Mouse (Mus musculus) liver, embryonic 14.5 days (tissue): ENCODE measurements at regions not wholly inside any gene's neighbourhood (a gene's known extent, or its start where the extent isn't known, plus 50 kb on each side); places are given as distances from the start of the nearest gene placed in this dataset.

Experiments used
- CTCF ChIP-seq: IDR thresholded peaks from 2 replicates; pipeline ENCODE4 v1.5.1; 2016; ENCODE audit warnings: antibody characterized with exemption, low read depth, control low read depth
- EP300 ChIP-seq: IDR thresholded peaks from 2 replicates; pipeline ENCODE4 v1.6.1; 2016; ENCODE audit warnings: antibody characterized with exemption, low read depth

DNA sequence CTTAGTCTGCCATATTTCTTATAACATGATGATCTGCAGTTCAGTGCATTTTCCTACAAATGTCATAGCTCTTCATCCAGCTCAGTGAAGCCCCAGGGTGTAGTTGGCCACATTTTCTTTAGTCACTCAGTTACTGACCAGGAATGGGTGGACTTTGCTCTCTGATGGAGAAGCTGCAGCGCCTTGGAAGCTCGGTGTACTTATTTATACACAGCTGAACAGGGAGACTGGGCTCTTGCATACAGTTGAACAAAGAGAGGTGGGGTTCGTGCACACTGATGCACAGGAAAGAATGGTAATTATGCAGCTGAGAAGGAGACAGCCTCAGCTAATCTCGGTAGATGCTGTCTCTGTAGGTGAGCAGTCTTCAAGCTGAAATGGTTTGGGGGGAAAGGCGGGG, 468.0 kb downstream of the Zfp704 start:
- TF ChIP-seq EP300 (no peak), CTCF (no peak)
